Mouse (Mus musculus): ENCODE measurements around the gene March7.

March7 gene

DNA sequence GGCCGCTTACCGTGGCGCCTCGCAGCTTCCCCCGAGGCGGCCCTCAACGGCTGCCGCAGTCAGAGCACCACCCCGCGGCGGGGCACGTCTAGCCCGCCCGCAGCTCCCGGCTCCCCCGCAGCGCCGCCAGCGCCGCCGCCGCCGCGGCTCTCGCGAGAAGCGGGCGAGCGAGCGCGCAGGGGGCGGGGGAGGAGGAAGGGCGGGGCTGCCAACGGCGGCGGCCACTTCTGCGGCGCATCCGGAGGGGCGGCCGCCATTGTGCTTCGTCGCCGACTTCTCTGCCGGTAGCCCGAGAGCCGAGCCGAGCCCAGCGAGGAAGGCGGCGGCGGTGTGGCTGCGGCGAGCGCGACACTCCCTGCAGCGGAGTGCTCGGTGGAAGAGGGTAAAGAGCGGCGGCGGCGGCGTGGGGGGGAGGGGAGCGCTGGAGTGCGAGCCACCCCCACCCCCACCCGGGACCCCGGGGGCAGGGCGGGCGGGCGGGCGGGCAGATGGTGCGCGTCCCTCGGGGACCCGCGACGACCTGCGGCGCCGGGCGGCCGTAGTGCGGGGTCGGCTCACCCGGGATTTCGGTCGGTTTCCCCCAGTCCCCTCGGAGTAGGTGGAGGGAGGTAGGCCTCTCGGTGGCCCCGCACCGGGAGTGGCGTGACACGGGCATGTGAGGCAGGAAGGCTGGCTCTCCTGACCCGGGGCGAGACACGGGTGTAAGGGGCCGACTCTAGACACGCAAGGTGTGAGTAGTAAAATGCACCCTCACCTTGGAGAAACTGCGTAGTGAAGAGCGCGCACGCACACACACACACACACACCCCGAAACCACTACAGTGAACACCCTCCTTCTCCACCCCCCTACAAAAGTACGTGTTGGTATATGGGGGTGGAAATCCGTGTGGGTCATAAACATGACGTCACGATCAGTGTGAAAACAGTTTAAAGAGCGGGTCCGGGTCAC lies at the start of gene March7, which contains the start of gene Baz2b:
Gene March7, plus strand, starts transcription at position 185 of the 949 bp plus-strand sequence.
Gene Baz2b, minus strand, starts transcription at position 137 of the 949 bp plus-strand sequence.
- DNase-seq: peak; percentile 91 to 95

DNA sequence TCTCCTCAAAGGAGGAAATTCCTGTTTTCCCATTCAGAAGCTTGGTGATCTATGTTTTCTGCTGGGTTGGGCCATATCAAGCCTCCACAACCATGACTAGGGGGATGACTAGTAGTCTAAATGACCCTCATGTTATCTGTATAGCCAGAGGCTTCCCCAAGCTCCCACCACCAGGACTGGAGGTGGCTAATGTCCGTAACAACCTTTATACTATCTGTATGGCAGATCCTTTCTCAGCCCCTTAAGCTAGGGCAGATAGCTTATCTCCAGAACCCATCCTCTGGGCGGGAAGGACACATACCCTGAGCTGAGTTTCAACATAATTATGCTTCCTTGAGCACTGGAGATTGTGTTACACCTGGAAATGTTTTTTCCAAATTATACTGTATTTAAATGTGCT lies 45.9 kb upstream of the March7 start:
- no peak for DNase-seq

DNA sequence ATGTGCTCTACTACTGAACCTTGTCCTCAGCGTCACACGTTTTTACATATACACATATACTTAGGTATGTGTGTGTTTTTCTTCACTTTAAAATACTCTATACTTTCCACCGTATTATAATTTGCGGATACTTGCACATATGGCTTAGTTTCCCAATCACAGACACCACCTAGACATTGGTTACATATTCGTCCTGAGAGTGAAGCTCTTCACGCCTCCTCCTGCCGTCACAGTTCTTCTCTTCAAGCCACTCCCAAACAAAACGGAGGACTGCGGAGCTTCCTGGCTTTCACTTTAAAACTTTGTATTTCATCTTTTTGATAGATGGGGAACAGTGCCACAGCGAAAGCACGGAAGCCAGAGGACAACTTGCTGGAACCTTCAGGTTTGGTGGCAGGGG lies 44.0 kb upstream of the March7 start:
- no peak for DNase-seq

DNA sequence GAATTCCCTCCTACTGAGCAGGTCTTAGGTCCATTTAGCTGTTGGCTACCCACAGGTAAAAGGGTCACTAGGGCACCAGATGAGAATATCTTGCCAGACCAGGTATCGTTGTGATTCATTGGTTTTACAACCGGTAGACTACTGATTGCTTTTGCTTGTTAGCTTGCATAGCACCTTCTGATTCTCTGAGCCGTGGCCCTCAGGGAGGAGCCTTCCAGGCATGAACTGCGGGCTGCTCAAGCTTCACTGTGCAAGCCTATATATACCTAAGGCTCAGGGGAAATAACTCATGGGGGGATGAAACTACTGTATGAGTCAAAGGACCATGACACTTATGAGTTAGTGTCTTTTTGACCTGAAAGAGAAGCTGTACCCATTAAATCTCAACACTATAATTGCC lies 42.8 kb upstream of the March7 start:
- peak in 1 of 2 experiments; percentile 14 for DNase-seq

DNA sequence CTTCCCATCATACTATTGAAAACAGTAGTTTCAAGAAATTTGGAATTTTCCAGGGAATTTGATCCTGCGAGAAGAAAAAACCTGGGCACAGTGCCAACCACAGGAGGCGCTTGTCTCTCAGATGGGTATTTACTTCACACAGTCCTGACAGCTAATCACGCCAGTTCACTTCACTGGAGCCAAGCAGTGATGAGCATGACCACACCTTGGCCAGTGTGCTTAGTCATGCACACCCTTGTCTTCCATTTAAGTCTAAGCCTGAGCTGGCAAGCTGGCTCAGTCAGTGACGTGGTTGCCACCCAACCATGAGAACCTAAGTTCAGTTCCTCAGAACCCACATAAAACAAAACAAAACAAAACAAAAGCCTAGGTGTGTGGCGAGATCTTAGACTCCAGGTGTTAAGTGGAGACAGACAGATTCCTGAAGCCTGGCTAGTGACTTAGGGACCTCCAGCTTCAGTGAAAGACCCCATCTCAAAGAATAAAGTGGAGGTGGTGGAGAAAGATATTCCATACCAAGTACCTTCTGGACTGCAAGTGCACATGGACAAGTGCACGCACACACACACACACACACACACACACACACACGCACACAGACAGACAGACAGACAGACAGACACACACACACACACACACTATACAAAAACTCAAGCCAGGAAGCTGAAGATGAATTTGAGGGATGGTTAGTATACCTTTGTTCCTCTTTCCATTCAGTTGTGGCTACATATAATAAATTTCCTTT lies 37.7 kb upstream of the March7 start:
- peak; percentile 28 to 55 for DNase-seq

DNA sequence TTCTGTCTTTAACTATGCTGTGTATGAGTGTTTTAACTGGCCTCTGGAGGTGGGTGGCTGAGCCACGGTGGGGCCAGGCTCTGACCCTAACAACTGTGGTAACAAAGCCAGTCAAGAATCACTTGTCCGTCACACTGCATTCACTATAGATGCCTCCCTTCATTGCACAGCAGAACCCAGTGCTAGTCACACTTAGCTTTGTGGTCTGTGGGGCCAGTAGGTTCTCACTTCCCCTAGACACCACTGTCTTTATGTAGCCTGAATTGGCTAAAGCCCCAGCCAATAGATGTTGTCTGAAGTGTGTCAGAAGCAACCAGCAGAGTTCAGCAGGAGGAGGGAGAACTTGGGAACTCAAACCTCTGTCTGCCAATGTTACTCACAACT lies 37.2 kb upstream of the March7 start:
- DNase-seq: no peak

DNA sequence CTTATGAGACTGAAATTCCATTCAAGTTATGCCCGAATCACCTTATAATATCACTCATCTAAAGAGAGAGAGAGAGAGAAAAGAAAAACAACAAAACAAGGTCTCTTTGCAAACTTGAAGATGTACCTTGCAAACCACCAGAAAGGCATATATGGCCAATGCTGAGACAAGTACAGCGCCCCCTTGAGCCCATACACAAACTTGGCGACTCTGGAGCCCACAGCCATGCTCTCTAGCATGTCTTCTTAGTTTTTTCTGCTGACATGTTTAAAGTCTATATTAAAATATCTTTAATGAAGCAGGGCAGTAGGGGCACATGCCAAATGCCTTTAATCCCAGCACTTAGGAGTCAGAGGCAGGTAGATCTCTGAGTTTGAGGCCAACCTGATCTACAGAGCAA lies 36.5 kb upstream of the March7 start:
- DNase-seq: no peak

DNA sequence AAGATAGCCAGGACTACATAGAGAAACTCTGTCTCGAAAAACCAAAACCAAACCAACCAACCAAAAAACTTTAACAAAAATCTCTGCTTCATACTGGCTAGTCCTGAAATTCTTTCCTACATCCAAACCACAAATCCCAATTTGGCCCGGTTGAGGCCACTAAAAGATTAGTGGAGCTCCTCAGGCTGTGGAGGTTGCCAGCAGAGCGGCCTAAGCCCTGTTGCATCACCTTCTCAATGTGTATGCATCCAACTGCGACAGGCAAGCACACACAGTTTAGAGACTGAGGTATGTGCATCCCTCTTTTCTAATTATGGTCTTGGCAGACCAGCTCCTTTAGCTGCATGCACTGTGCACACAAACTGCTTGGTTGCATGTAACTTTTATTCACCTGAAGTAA lies 36.1 kb upstream of the March7 start:
- no peak for DNase-seq

DNA sequence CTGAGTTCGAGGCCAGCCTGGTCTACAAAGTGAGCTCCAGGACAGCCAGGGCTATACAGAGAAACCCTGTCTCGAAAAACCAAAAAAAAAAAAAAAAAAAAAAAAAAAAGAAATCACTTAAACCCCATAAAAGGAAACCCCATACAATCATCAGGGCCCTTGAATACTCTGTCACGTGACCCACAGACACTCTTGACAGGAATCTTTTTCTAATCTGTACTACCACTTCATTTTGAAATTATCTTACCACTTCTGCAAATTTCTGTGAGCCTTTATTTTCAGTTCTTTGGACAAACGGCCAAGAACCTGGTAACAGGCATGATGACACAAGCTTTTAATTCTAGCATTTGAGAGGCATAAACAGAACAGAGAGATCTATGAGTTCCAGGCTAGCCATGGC lies 34.6 kb upstream of the March7 start:
- DNase-seq: no peak

DNA sequence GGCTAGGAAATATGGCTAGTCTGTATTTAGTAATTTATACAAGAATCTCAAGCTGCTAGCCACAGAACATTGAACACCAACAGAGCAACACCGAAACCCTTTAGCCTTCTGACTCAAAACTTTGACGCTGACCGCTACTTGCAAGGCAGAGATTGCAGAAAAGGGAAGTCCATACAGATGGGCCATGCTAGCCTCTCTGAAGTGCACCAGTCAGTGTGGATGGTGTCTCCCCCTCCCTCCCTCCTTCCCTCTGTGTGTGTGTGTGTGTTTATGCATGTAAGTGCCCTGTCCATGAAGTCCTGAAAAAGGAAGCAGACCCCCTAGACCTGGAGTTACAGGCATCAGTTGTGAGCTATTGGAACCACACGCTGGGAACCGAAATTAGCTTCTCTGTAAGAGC lies 33.6 kb upstream of the March7 start:
- no peak for DNase-seq

DNA sequence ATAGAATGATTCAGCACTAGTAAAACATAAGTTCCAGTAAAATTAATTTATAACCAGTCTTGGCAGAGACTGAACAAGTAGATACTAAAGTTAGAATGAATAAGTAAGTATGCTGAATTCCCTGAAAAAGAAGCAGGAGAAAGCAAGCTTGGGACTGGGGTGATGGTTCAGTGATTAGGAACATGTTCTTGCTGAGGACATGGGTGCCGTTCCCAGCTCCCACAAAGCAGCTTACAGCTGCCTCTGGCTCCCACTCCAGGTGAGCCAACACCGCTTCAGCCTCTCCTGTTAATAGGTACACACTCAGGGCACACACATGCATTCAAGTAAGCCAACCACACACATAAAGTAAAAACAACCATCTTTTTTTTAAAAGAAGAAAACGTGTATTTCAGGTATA lies 32.2 kb upstream of the March7 start:
- DNase-seq: no peak

DNA sequence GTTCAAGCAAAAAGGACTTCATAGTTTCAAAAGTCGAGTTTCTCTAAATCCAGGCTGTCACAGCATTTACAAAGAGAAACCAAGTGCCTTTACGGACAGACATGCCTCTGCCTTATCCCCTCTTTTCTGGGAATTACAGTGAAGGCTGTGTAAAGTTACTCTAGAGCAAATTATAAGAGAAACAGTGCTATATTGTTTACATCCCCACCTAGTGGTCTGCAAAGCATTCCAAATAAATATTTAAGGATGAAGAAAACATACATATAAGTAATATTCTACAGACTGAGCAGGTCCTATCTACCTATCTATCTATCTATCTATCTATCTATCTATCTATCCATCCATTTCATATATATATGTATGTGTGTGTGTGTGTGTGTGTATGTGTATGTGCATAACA lies 28.0 kb upstream of the March7 start:
- DNase-seq: no peak

DNA sequence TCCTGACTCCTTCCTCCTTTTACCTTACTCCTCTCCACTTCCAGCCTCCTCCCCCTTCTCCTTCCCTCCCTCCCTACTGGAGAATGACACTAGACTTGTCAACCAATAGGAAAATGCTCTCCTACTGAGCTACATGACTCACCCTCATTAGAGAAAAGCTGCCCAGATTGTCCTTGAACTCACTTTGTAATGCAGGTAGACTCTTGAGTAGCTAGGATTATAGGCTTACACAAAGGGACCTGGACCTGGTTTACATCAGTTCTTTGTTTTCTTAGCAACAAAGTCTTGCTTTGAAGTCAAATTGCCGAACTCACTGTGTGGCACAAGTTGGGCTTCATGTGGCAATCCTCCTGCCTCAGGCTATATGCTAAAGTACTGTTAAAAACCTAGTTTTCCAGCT lies 12.8 kb upstream of the March7 start:
- DNase-seq: no peak

DNA sequence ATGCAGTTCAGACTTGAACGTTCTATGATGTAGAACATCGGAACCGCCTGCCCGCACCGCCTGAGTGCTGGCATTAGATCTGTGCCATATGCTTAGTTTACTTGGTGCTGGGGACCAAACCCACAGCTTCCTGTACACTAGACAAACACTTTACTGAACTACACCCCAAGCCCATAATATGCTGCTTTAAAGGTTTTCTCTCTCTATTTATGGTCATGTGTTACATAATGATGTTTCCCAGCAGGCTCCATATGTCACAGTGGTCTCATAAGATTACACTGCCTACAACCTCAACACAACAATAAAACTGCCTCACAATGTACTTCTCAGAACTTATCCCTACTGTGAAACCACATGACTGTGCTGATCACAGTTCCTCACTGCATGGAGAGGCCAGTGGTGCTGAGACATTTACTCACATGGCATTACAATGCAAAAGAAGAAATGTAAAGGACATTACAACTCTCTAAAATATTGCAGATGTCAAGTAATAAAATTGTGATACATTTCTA lies 9.6 kb upstream of the March7 start:
- no peak for DNase-seq

DNA sequence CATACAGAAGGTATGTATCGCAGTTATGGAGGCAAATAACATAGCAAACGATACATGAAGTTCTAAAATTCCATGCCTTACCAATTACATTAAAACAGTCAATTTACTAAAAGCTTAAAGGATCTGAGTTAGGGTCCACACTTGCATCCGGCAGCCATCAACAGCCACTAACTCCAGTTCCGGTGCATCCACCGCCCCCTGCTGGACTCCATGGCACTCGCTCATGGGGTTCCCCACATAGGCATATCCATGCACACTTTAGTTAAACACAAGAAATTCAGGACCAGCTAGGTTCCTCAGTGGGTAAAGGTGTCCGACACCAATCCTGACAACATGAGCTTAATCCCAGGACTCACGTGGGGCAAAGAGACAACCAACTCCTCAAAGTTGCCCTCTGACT lies 9.0 kb upstream of the March7 start:
- DNase-seq: peak; percentile 82 to 86

DNA sequence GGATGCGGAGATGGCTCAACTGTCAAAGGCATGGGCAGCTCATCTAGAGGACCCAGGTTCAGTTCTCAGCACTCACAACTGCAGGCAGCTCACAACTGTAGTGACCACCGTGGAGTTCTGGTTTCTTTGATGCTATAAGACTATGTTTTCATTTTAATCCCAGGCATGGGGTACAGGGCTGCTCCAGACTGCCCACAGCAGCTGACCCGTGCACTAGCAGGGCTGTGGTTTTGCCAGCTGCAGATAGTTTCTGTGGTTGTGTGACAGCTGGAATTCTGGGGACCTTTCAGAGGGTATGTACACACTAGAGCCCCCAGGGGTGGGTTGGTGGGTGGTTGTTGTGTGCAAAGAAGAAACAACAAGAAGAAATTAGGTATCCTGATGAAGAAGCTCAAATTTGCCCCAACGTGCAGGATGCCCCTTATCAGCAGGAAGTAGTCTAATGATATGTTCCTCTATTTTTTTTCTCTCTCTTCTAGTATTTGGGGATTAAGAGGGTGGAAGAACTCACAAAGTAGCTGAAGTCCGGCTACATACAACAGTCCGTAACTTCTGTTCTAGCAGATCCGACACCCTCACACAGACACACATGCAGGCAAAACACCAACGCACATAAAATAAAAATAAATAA lies 6.7 kb upstream of the March7 start:
- DNase-seq: no peak

DNA sequence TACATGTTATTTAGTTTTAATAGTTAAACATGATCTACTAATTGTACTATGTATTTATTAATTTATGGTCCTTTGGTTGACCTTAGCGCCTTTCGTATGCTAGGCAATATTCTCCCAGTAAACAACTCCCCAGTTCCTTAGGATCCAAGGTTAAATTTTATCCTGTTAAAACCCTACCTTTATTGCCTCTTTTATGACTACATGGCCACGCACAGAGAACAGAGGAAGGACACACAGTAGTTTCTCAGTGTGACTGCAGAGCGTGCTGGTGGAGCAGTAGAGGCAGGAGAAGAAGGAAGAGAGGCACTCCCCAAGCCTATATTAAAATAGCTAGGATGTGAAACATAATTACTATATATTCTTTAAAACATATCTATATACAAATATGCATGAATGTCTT lies 6.0 kb upstream of the March7 start:
- DNase-seq: no peak

DNA sequence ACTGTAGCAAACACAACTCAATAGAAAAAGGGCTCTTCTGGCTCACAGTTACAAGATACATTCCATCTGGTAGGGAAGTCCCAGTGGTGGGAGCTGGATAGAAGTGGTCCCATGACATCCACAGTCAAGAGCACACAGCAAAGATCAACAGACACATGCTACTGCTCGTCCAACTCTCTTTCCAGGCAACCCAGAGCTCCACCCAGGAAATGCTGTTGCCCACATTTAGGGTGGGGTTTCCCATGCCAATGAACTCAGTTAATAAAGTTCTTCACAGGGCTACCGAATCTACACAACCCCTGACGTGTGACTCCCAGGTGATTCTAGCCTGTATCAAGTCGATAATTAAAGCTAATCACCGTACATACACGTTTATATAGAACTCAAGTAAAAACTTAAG lies 5.5 kb upstream of the March7 start:
- DNase-seq: no peak

DNA sequence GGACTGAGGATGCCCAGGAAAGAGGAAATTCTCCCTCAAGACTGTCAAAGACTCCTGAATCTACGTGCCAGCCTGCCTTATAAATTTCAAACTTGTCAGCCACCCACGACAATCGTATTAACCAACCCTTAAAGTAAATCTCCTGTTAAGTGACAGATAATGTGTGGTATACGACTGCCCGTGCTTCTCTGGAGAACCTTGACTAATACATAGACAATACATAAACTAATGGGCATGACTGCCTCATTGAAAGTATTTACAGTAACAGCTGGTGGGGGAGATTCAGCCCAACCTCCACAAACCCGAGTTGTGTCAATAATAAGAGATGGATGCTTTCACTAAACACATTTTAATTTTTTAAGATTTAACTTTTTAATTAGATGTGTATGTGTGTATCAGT lies 3.9 kb upstream of the March7 start:
- DNase-seq: no peak

DNA sequence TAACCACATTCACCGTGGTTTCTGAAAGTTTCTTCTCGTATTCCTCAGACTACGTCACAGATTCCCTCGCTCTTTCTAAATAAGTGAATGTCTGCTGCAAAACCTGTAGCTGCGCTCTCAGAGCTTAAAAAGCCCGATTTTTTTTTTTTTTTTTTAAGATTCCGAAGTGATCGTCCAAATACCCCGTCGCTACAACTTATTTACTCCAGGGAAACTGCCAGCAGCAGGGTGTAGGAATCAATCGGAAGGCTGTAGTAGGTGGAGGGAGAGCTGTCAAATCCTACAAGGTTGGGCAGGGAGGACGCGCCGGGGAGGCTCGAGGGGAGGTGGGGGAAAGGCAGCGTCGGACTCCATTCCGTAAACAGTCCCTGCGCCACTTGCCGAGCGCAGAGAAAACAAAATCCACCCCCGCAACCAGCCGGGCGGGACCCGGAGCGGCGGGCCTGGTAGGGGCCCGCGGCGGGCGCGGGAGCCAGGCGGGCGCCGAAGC lies 520 bp upstream of the March7 start:
- DNase-seq: peak; percentile 67 to 73

DNA sequence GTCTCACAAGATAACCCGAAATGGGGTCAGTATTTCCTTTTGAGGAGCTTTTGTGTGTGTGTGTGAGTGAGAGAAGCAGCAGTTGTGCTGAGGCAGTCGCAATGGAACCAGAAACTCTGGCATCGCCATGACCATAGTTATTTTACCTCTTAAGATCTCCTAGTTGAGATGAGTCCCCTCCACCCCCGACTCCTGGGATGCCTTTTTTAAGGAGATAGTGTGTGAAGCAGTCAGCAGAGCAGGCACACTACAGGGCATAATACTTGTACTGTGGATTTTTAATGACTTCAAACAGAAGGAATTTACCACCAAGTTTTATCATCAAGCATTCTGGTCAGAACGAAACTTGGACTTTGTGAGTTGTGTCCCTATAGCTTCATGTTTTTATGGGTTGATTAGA lies 1.1 kb downstream of the March7 start:
- peak in 1 of 2 experiments; percentile 12 for DNase-seq

DNA sequence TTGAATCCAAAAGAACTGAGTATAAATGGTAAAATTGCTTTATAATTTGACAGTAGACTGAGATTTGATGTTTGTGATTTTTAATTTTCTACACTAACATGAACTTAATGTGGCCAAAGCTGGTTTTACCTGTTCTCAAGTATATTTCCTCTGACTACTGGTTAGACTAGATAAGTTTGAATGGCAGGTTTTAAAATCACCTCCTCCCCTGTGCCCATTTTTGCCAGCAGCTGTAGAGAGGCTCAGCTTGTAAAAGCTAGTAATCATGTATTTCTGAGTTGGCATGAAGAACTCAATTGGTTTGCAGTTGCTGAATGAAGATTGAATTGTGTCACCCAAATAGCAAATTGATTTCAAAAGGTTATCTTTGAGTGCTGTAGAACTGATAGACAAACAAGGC lies 2.8 kb downstream of the March7 start:
- DNase-seq: no peak

DNA sequence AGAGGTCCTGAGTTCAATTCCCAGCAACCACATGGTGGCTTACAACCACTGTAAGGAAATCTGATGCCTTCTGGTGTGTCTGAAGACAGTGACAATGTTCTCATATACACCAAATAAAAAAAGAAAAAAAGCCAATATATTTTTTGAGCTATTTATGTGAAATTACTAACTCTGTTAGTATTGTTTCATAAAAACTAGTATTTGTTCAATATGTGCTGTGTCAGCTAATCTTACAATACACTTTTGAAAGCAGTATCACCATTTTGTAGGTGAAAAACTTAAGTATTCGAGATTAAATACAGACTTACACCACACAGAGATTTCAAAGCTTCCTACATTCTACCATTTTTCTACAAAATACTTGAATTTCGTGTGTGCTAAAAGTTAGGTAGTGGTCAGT lies 5.0 kb downstream of the March7 start:
- no peak for DNase-seq

Measured in kidney, postnatal 4 days (tissue).